Mouse (Mus musculus): ENCODE measurements at regions not wholly inside any gene's neighbourhood (a gene's known extent, or its start where the extent isn't known, plus 50 kb on each side); places are given as distances from the start of the nearest gene placed in this dataset.

GRCm38 (mm10) chr12:86579716-86580115, 98.8 kb upstream of the Vash1 start:
- Histone ChIP-seq H3K4me1 (ENCODE audit: control insufficient read depth, insufficient read depth, low read length) (no peaks in the 10 kb centered on the region), H3K4me3 (replicated peaks; ENCODE audit: extremely low read depth, low read depth, low read length) (no peak overlapping the region)
- WGBS, result 80% methylated on average over 2 of the region's 2 CpGs
- DNase-seq, result no peak
- no peak for TF ChIP-seq CTCF (IDR thresholded peaks at IDR 0.05; ENCODE audit: insufficient read depth, low read length)
- TF ChIP-seq POLR2A (IDR thresholded peaks at IDR 0.05; ENCODE audit: borderline replicate concordance, extremely low read depth, low read depth, low read length), result no peak

- DNase-seq, result no peak
- WGBS, result 57% methylated on average over 4 of the region's 4 CpGs
- Histone ChIP-seq H3K4me3 (replicated peaks; ENCODE audit: extremely low read depth, low read depth, low read length) (no peak overlapping the region), H3K4me1 (ENCODE audit: control insufficient read depth, insufficient read depth, low read length) (no peaks in the 10 kb centered on the region)
- no peak for TF ChIP-seq POLR2A (IDR thresholded peaks at IDR 0.05; ENCODE audit: borderline replicate concordance, extremely low read depth, low read depth, low read length)
- TF ChIP-seq CTCF (IDR thresholded peaks at IDR 0.05; ENCODE audit: insufficient read depth, low read length), result no peak
These were observed 98.3 kb upstream of the Vash1 start for GRCm38 (mm10) chr12:86580132-86580718.

GRCm38 (mm10) chr12:86582076-86582475, 96.4 kb upstream of the Vash1 start:
- H3K4me1 ChIP-seq (ENCODE audit: control insufficient read depth, insufficient read depth, low read length), result no peaks in the 10 kb centered on the region
- no peak overlapping the region for H3K4me3 ChIP-seq (replicated peaks; ENCODE audit: extremely low read depth, low read depth, low read length)
- no peak for DNase-seq
- WGBS, result 40% methylated on average over 3 of the region's 3 CpGs
- TF ChIP-seq POLR2A (IDR thresholded peaks at IDR 0.05; ENCODE audit: borderline replicate concordance, extremely low read depth, low read depth, low read length) (no peak), CTCF (IDR thresholded peaks at IDR 0.05; ENCODE audit: insufficient read depth, low read length) (no peak)

- Histone ChIP-seq H3K4me1 (ENCODE audit: control insufficient read depth, insufficient read depth, low read length) (no peaks in the 10 kb centered on the region), H3K4me3 (replicated peaks; ENCODE audit: extremely low read depth, low read depth, low read length) (no peak overlapping the region)
- no peak for DNase-seq
- no peak for TF ChIP-seq CTCF (IDR thresholded peaks at IDR 0.05; ENCODE audit: insufficient read depth, low read length)
- TF ChIP-seq POLR2A (IDR thresholded peaks at IDR 0.05; ENCODE audit: borderline replicate concordance, extremely low read depth, low read depth, low read length), result no peak
- 88% methylated on average over 6 of the region's 6 CpGs for WGBS
These were observed 90.5 kb upstream of the Vash1 start for GRCm38 (mm10) chr12:86588010-86588409.

- DNase-seq, result no peak
- TF ChIP-seq POLR2A (IDR thresholded peaks at IDR 0.05; ENCODE audit: borderline replicate concordance, extremely low read depth, low read depth, low read length), result no peak
- no peak for TF ChIP-seq CTCF (IDR thresholded peaks at IDR 0.05; ENCODE audit: insufficient read depth, low read length)
- Histone ChIP-seq H3K4me1 (ENCODE audit: control insufficient read depth, insufficient read depth, low read length) (no peaks in the 10 kb centered on the region), H3K4me3 (replicated peaks; ENCODE audit: extremely low read depth, low read depth, low read length) (no peak overlapping the region)
- WGBS, result 36% methylated on average over 7 of the region's 7 CpGs
These were observed 86.0 kb upstream of the Vash1 start for GRCm38 (mm10) chr12:86592509-86592908.

GRCm38 (mm10) chr12:86594647-86595046, 83.9 kb upstream of the Vash1 start:
- Histone ChIP-seq H3K4me1 (ENCODE audit: control insufficient read depth, insufficient read depth, low read length) (no peaks in the 10 kb centered on the region), H3K4me3 (replicated peaks; ENCODE audit: extremely low read depth, low read depth, low read length) (no peak overlapping the region)
- 74% methylated on average over 11 of the region's 11 CpGs for WGBS
- TF ChIP-seq CTCF (IDR thresholded peaks at IDR 0.05; ENCODE audit: insufficient read depth, low read length) (no peak), POLR2A (IDR thresholded peaks at IDR 0.05; ENCODE audit: borderline replicate concordance, extremely low read depth, low read depth, low read length) (no peak)
- DNase-seq, result no peak

- no peak overlapping the region for H3K4me3 ChIP-seq (replicated peaks; ENCODE audit: extremely low read depth, low read depth, low read length)
- no peaks in the 10 kb centered on the region for H3K4me1 ChIP-seq (ENCODE audit: control insufficient read depth, insufficient read depth, low read length)
- DNase-seq, result no peak
- no peak for TF ChIP-seq CTCF (IDR thresholded peaks at IDR 0.05; ENCODE audit: insufficient read depth, low read length)
- TF ChIP-seq POLR2A (IDR thresholded peaks at IDR 0.05; ENCODE audit: borderline replicate concordance, extremely low read depth, low read depth, low read length), result no peak
- 14% methylated on average over 1 of the region's 1 CpGs for WGBS
These were observed 78.5 kb upstream of the Vash1 start for GRCm38 (mm10) chr12:86600041-86600440.

GRCm38 (mm10) chr12:86603521-86603920, 75.0 kb upstream of the Vash1 start:
- DNase-seq, result no peak
- 80% methylated on average over 5 of the region's 5 CpGs for WGBS
- no peaks in the 10 kb centered on the region for H3K4me1 ChIP-seq (ENCODE audit: control insufficient read depth, insufficient read depth, low read length)
- no peak overlapping the region for H3K4me3 ChIP-seq (replicated peaks; ENCODE audit: extremely low read depth, low read depth, low read length)
- TF ChIP-seq POLR2A (IDR thresholded peaks at IDR 0.05; ENCODE audit: borderline replicate concordance, extremely low read depth, low read depth, low read length) (no peak), CTCF (IDR thresholded peaks at IDR 0.05; ENCODE audit: insufficient read depth, low read length) (no peak)

GRCm38 (mm10) chr12:86612431-86613040, 66.0 kb upstream of the Vash1 start:
- no peak for DNase-seq
- Histone ChIP-seq H3K4me1 (ENCODE audit: control insufficient read depth, insufficient read depth, low read length) (no peaks in the 10 kb centered on the region), H3K4me3 (replicated peaks; ENCODE audit: extremely low read depth, low read depth, low read length) (no peak overlapping the region)
- TF ChIP-seq CTCF (IDR thresholded peaks at IDR 0.05; ENCODE audit: insufficient read depth, low read length) (no peak), POLR2A (IDR thresholded peaks at IDR 0.05; ENCODE audit: borderline replicate concordance, extremely low read depth, low read depth, low read length) (no peak)
- 42% methylated on average over 9 of the region's 9 CpGs for WGBS

- TF ChIP-seq POLR2A (IDR thresholded peaks at IDR 0.05; ENCODE audit: borderline replicate concordance, extremely low read depth, low read depth, low read length), result no peak
- TF ChIP-seq CTCF (IDR thresholded peaks at IDR 0.05; ENCODE audit: insufficient read depth, low read length), result peak; percentile 53; the same call in 1 of the 2 replicates
- H3K4me1 ChIP-seq (ENCODE audit: control insufficient read depth, insufficient read depth, low read length), result no peaks in the 10 kb centered on the region
- no peak overlapping the region for H3K4me3 ChIP-seq (replicated peaks; ENCODE audit: extremely low read depth, low read depth, low read length)
- WGBS, result 36% methylated on average over 2 of the region's 2 CpGs
- DNase-seq, result peak; percentile 5
These were observed 64.3 kb upstream of the Vash1 start for GRCm38 (mm10) chr12:86614156-86614555.
